Mouse (Mus musculus) T-helper 17 cell (primary cell): Measurements from ENCODE around the gene Neu3.

Experiments used
- in situ Hi-C, 2 experiments: fragments of 300-600 bp; cut with MboI, MseI; formaldehyde crosslinking; loops; 1 replicate in 1 of 2; 2 replicates in 1 of 2; pipeline ENCODE4 v1.15.1; 2025; ENCODE audit warnings: high pct_unique_total_duplicates in 2 of 2

Neu3 gene

GRCm38 (mm10) chr7:99797911-99798647 lies 30.1 kb downstream of the Neu3 start:
- in situ Hi-C loops = loop anchor here (5.0 kb wide), 3 partner anchors 136 to 296 kb away; no protein-coding TSS in a partner anchor

GRCm38 (mm10) chr7:99797261-99797660 lies 31.0 kb downstream of the Neu3 start:
- in situ Hi-C loops = loop anchor here (5.0 kb wide), 3 partner anchors 135 to 295 kb away; no protein-coding TSS in a partner anchor

GRCm38 (mm10) chr7:99796471-99796870 lies 31.7 kb downstream of the Neu3 start:
- in situ Hi-C loops = loop anchor here (5.0 kb wide), 3 partner anchors 134 to 294 kb away; no protein-coding TSS in a partner anchor

- in situ Hi-C loops = loop anchor here (5.0 kb wide), 3 partner anchors 133 to 293 kb away; no protein-coding TSS in a partner anchor
These were observed 32.8 kb downstream of the Neu3 start for GRCm38 (mm10) chr7:99795192-99795981.

- in situ Hi-C loops = no loop called here
These were observed 34.1 kb downstream of the Neu3 start for GRCm38 (mm10) chr7:99794096-99794495.

GRCm38 (mm10) chr7:99790816-99791215 lies 37.4 kb downstream of the Neu3 start:
- in situ Hi-C loops = no loop called here

GRCm38 (mm10) chr7:99788563-99788962 lies 39.7 kb downstream of the Neu3 start:
- in situ Hi-C loops = no loop called here

GRCm38 (mm10) chr7:99787935-99788334 lies 40.3 kb downstream of the Neu3 start:
- in situ Hi-C loops = no loop called here

GRCm38 (mm10) chr7:99786774-99787173 lies 41.4 kb downstream of the Neu3 start:
- in situ Hi-C loops = no loop called here

- in situ Hi-C loops = no loop called here
These were observed 42.7 kb downstream of the Neu3 start for GRCm38 (mm10) chr7:99785553-99785952.

GRCm38 (mm10) chr7:99783421-99783820 lies 44.8 kb downstream of the Neu3 start:
- in situ Hi-C loops = loop anchor here in 1 of 2 experiments (5.0 kb wide), 1 partner anchor 51 kb away; the partner anchor contains the start of gene Olfr520

- in situ Hi-C loops = loop anchor here in 1 of 2 experiments (5.0 kb wide), 1 partner anchor 50 kb away; the partner anchor contains the start of gene Olfr520
These were observed 46.3 kb downstream of the Neu3 start for GRCm38 (mm10) chr7:99781916-99782315.

- in situ Hi-C loops = loop anchor here in 1 of 2 experiments (5.0 kb wide), 1 partner anchor 49 kb away; the partner anchor contains the start of gene Olfr520
These were observed 46.8 kb downstream of the Neu3 start for GRCm38 (mm10) chr7:99781385-99781784.

GRCm38 (mm10) chr7:99763207-99763606 lies 65.0 kb downstream of the Neu3 start, which contains the start of gene Olfr521:
Gene Olfr521 (plus strand): TSS chr7:99763507.
- in situ Hi-C loops = loop anchor here in 1 of 2 experiments (5.0 kb wide), 1 partner anchor 51 kb away; the partner anchor contains the start of gene Slco2b1
